Mouse (Mus musculus) CD4-positive, CD25-positive, alpha-beta regulatory T cell, adult 9 weeks (primary cell): ENCODE results near the gene Calhm5. TPM values are rescaled to one million over a fixed set of nuclear protein-coding genes. Genes with fewer than 3 reads are reported as not detected.

Source experiments
- polyA plus RNA-seq: library from polyadenylated mRNA; unstranded; fragments of 100-300 nt; shearing (Covaris generic); gene quantifications from one replicate; pipeline ENCODE4 v1.2.1, GENCODE M21; 2017

Calhm5 gene
- polyA plus RNA-seq = not detected

GRCm38 (mm10) chr10:34096418-34096883 is at the start of gene Calhm5:
TSS of gene Calhm5 (minus strand) at chr10:34096519.

GRCm38 (mm10) chr10:34127392-34128378 is 31.4 kb upstream of the Calhm5 start, which contains the start of gene Calhm6:
TSS of gene Calhm6 (minus strand) at chr10:34127984.

DNA sequence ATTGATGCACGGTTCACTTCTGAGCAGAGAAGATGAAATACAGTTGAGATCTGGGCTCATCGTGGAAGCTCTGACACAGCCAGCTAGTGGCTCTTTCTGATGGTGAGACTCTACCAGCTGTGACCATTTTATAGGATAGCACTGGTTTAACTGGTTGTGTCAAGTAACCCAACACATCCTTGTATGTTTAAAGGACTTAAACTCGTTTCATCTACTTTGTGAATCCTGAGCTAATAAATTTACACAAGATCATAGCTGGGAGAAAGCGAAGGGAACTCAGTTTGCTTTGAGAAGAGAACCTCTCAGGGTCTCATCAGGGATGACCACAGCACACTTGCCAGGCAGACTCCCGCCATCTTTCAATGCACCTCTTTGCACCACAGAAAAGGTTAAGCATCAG is 52.1 kb downstream of the Calhm5 start, which contains the start of gene Calhm4:
Gene Calhm4 (minus strand): TSS at position 101 of the 400 bp plus-strand sequence.

Other genes with a start within 250 kb of the Calhm5 start
- not detected for gene Sult3a1, start 238.8 kb downstream of the Calhm5 start, polyA plus RNA-seq
- gene Rsph4a, start 191.4 kb downstream of the Calhm5 start, polyA plus RNA-seq = not detected
- gene Zup1, start 145.2 kb downstream of the Calhm5 start, polyA plus RNA-seq = 62.2 TPM
- gene Rwdd1, start 76.9 kb downstream of the Calhm5 start, polyA plus RNA-seq = 63.0 TPM
- not detected for gene Trappc3l, start 58.9 kb downstream of the Calhm5 start, polyA plus RNA-seq
- gene Calhm4, start 52.2 kb downstream of the Calhm5 start, polyA plus RNA-seq = not detected
- 15.9 TPM for gene Calhm6, start 31.5 kb upstream of the Calhm5 start, polyA plus RNA-seq
- 4.7 TPM for gene Dse, start 111.2 kb upstream of the Calhm5 start, polyA plus RNA-seq
- 57.3 TPM for gene Tspyl1, start 185.7 kb upstream of the Calhm5 start, polyA plus RNA-seq
- gene Tspyl4, start 200.9 kb upstream of the Calhm5 start, polyA plus RNA-seq = 17.2 TPM